Mouse (Mus musculus): ENCODE measurements around the gene AC129217.1.

The AC129217.1 gene

GRCm38 (mm10) chr19:8852236-8852928 lies 22.8 kb downstream of the AC129217.1 start:
- in situ Hi-C loops (cut with MboI; ENCODE audit: low pct_unique_long_range_greater_than_20kb in 1 of 2, low sequenced_read_pairs in 2 of 2, unreplicated experiment in 1 of 2), result loop anchor here (5.0 to 25.0 kb wide), 2 partner anchors 260 to 985 kb away; partner anchors contain the start of gene Scgb2a2 (in 1 of the 2)

GRCm38 (mm10) chr19:8853117-8853516 lies 23.5 kb downstream of the AC129217.1 start:
- in situ Hi-C loops (cut with MboI; ENCODE audit: low pct_unique_long_range_greater_than_20kb in 1 of 2, low sequenced_read_pairs in 2 of 2, unreplicated experiment in 1 of 2), result loop anchor here (5.0 to 25.0 kb wide), 2 partner anchors 259 to 984 kb away; partner anchors contain the start of gene Scgb2a2 (in 1 of the 2)

GRCm38 (mm10) chr19:8857689-8858088 lies 28.1 kb downstream of the AC129217.1 start:
- in situ Hi-C loops (cut with MboI; ENCODE audit: low pct_unique_long_range_greater_than_20kb in 1 of 2, low sequenced_read_pairs in 2 of 2, unreplicated experiment in 1 of 2), result loop anchor here in 1 of 2 experiments (5.0 to 25.0 kb wide), 2 partner anchors 260 to 980 kb away; partner anchors contain the start of gene Scgb2a2

GRCm38 (mm10) chr19:8859018-8859417 lies 29.4 kb downstream of the AC129217.1 start:
- in situ Hi-C loops (cut with MboI; ENCODE audit: low pct_unique_long_range_greater_than_20kb in 1 of 2, low sequenced_read_pairs in 2 of 2, unreplicated experiment in 1 of 2), result loop anchor here in 1 of 2 experiments (5.0 to 25.0 kb wide), 2 partner anchors 258 to 978 kb away; partner anchors contain the start of gene Scgb2a2

- in situ Hi-C loops (cut with MboI; ENCODE audit: low pct_unique_long_range_greater_than_20kb in 1 of 2, low sequenced_read_pairs in 2 of 2, unreplicated experiment in 1 of 2), result loop anchor here in 1 of 2 experiments (25.0 kb wide), 1 partner anchor 973 kb away; the partner anchor contains the start of gene Scgb2a2
Observed at GRCm38 (mm10) chr19:8864265-8864664, 34.7 kb downstream of the AC129217.1 start.

- in situ Hi-C loops (cut with MboI; ENCODE audit: low pct_unique_long_range_greater_than_20kb in 1 of 2, low sequenced_read_pairs in 2 of 2, unreplicated experiment in 1 of 2), result loop anchor here in 1 of 2 experiments (25.0 kb wide), 1 partner anchor 967 kb away; the partner anchor contains the start of gene Scgb2a2
Observed at GRCm38 (mm10) chr19:8870381-8870780, 40.8 kb downstream of the AC129217.1 start.

- in situ Hi-C loops (cut with MboI; ENCODE audit: low pct_unique_long_range_greater_than_20kb in 1 of 2, low sequenced_read_pairs in 2 of 2, unreplicated experiment in 1 of 2), result loop anchor here in 1 of 2 experiments (25.0 kb wide), 1 partner anchor 966 kb away; the partner anchor contains the start of gene Scgb2a2
Observed at GRCm38 (mm10) chr19:8870838-8871237, 41.3 kb downstream of the AC129217.1 start.

GRCm38 (mm10) chr19:8871267-8872186 lies 42.0 kb downstream of the AC129217.1 start, which contains the start of gene Ubxn1:
TSS of gene Ubxn1 (plus strand) at chr19:8871496.
- in situ Hi-C loops (cut with MboI; ENCODE audit: low pct_unique_long_range_greater_than_20kb in 1 of 2, low sequenced_read_pairs in 2 of 2, unreplicated experiment in 1 of 2), result loop anchor here in 1 of 2 experiments (25.0 kb wide), 1 partner anchor 966 kb away; the partner anchor contains the start of gene Scgb2a2

- in situ Hi-C loops (cut with MboI; ENCODE audit: low pct_unique_long_range_greater_than_20kb in 1 of 2, low sequenced_read_pairs in 2 of 2, unreplicated experiment in 1 of 2), result loop anchor here in 1 of 2 experiments (25.0 kb wide), 1 partner anchor 965 kb away; the partner anchor contains the start of gene Scgb2a2
Observed at GRCm38 (mm10) chr19:8872266-8872840, 42.8 kb downstream of the AC129217.1 start.

GRCm38 (mm10) chr19:8875031-8875430 lies 45.5 kb downstream of the AC129217.1 start:
- in situ Hi-C loops (cut with MboI; ENCODE audit: low pct_unique_long_range_greater_than_20kb in 1 of 2, low sequenced_read_pairs in 2 of 2, unreplicated experiment in 1 of 2), result no loop called here

- in situ Hi-C loops (cut with MboI; ENCODE audit: low pct_unique_long_range_greater_than_20kb in 1 of 2, low sequenced_read_pairs in 2 of 2, unreplicated experiment in 1 of 2), result no loop called here
Observed at GRCm38 (mm10) chr19:8880311-8881033, 50.9 kb downstream of the AC129217.1 start, which contains the start of gene Uqcc3. TSS of gene Uqcc3 (minus strand) at chr19:8880923.

GRCm38 (mm10) chr19:8881034-8881392 lies 51.4 kb downstream of the AC129217.1 start:
- in situ Hi-C loops (cut with MboI; ENCODE audit: low pct_unique_long_range_greater_than_20kb in 1 of 2, low sequenced_read_pairs in 2 of 2, unreplicated experiment in 1 of 2), result no loop called here

- in situ Hi-C loops (cut with MboI; ENCODE audit: low pct_unique_long_range_greater_than_20kb in 1 of 2, low sequenced_read_pairs in 2 of 2, unreplicated experiment in 1 of 2), result no loop called here
Observed at GRCm38 (mm10) chr19:8883616-8884015, 54.0 kb downstream of the AC129217.1 start, which contains the start of the genes Lbhd1 and Gm49403. TSS of gene Lbhd1 (plus strand) at chr19:8883732. TSS of gene Gm49403 (plus strand) at chr19:8883930.

- in situ Hi-C loops (cut with MboI; ENCODE audit: low pct_unique_long_range_greater_than_20kb in 1 of 2, low sequenced_read_pairs in 2 of 2, unreplicated experiment in 1 of 2), result no loop called here
Observed at GRCm38 (mm10) chr19:8886916-8887584, 57.5 kb downstream of the AC129217.1 start.

- in situ Hi-C loops (cut with MboI; ENCODE audit: low pct_unique_long_range_greater_than_20kb in 1 of 2, low sequenced_read_pairs in 2 of 2, unreplicated experiment in 1 of 2), result no loop called here
Observed at GRCm38 (mm10) chr19:8887585-8888463, 58.3 kb downstream of the AC129217.1 start.

Data from mouse embryonic stem cell (cell line).